Mouse (Mus musculus): ENCODE measurements at regions not wholly inside any gene's neighbourhood (a gene's known extent, or its start where the extent isn't known, plus 50 kb on each side); places are given as distances from the start of the nearest gene placed in this dataset.

DNA sequence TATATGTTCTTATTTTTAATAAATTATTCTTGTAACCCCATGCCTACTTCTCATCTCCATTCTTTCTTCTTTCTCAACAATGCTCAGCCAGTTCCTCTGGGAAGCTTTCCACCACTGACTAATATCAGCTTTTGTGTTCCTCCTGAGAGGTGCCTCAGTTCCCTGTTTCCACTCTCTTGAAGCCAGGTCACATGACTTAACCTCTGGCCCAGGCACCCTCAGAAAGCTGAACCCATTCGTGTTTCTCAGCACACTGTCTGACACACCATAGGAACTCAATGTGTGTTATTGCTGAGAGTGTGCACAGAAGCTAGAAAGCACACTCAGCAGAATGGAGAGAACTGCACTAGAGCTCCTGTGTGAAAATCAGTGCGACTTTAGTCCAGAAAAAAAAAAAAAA lies 207.1 kb downstream of the Nfkbiz start:
- TF ChIP-seq POLR2A (IDR thresholded peaks at IDR 0.05; ENCODE audit: extremely low read depth, insufficient read depth, low read length) (no peak), CTCF (IDR thresholded peaks at IDR 0.05; ENCODE audit: low read depth, low read length) (no peak)
